In the genomic region with DNA sequence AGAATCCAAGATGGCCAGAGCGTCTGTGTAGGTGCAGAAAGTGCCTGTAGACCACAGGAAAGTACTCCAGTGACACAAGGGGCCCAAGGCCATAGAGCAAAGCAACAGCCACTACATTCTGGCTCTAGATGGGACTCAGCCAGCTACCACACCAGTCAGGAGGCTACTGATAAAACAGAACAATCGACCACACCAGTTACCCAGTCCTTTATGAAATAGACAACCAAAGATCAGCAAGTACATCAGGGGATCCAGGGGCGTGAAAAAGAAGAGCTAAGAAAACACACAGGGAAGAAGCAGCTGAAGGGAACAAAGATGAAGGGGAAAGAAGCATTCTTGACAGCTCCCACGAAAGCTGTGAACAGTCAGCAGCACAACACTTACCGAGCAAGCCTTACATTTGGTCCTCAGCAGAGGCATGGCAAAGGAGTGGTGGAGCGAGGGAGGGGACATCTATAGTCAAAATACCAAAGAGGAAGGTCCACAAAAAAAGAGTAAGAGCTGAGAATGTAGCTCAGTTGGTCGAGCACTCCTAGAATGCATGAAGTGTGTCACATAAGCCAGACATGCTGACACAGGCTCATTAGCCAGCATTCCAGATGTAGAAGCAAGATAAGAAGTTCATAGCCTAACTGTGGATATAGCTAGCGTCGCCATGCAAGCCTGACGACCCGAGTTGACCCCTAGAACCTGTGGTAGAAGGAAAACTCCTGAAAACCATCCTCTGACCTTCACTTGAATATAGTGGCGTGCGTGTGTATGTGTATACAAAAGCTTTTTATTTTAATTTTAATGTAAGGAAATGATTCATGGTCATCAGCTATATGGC, we compare ENCODE assay signal across 14 mouse cellular contexts. TPM values are rescaled to one million over a fixed set of nuclear protein-coding genes. Genes with fewer than 3 reads are reported as not detected.
DNase-seq lines count a peak whose midpoint lies in the region; ATAC-seq and TF ChIP-seq lines count a peak whose summit lies in the region.
"Had no signal": no experiment of that assay in that cellular context is flagged by ENCODE, and none has a peak within 500 bp of the region (broad histone marks: within the 10 kb centered on the region; RNA-seq: fewer than 3 reads in every experiment).

No protein-coding gene starts in this region.

- no peak overlapping the region for H3K9ac ChIP-seq in lung, embryonic 14.5 days
- H3K9ac ChIP-seq in liver, postnatal 0 days (replicated peaks) = peak overlapping the region; percentile 11; the same call in 1 of the 2 replicates

- H3K4me2 ChIP-seq in lung, embryonic 14.5 days = no peak overlapping the region
- H3K4me2 ChIP-seq in liver, postnatal 0 days (ENCODE audit: low read depth, low read length) = peak overlapping the region; percentile 22

- no peak; the same call in 1 of the 2 replicates for TF ChIP-seq EP300 in liver, postnatal 0 days (IDR thresholded peaks at IDR 0.05; ENCODE audit: low read depth)

- TF ChIP-seq CTCF in lung, embryonic 14.5 days (IDR thresholded peaks at IDR 0.05; ENCODE audit: low read depth) = no peak
- TF ChIP-seq CTCF in liver, postnatal 0 days (IDR thresholded peaks at IDR 0.05; ENCODE audit: low read depth) = no peak

- H3K4me1 ChIP-seq in lung, embryonic 14.5 days (ENCODE audit: insufficient read depth) = no peaks in the 10 kb centered on the region; the same call in 1 of the 2 replicates
- peaks cover 28% of the 10 kb centered on the region for H3K4me1 ChIP-seq in liver, postnatal 0 days (ENCODE audit: insufficient read depth)

- DNase-seq in embryo, embryonic 10 days (ENCODE audit: low spot score) = peak; percentile 24
- no peak for DNase-seq in embryo, embryonic 11 days
- no peak for DNase-seq in lung, embryonic 14.5 days
- DNase-seq in lung, postnatal 4 days = no peak
- no peak for DNase-seq in liver, postnatal 0 days
- no peak for DNase-seq in right cerebral cortex, postnatal 36 days (ENCODE audit: low spot score in 2 of 2)
- no peak for DNase-seq in spleen, adult 18-20 months
- DNase-seq: gastrocnemius, postnatal 25 days; heart, postnatal 10 days; lung, adult 2 months; thymus, adult 18-20 months had no signal

- peak; percentile 41; the same call in 1 of the 2 replicates for ATAC-seq in lung, embryonic 14.5 days (ENCODE audit: insufficient read depth)
- ATAC-seq in erythroblast, adult 5-6 weeks (replicated peaks; ENCODE audit: low FRiP score, poor library complexity, severe bottlenecking) = peak; percentile 87
- peak; percentile 83 for ATAC-seq in liver, postnatal 0 days
- ATAC-seq: forebrain, embryonic 14.5 days had no signal

- H3K36me3 ChIP-seq in lung, embryonic 14.5 days (ENCODE audit: insufficient read depth) = no peaks in the 10 kb centered on the region
- H3K36me3 ChIP-seq in liver, postnatal 0 days (replicated peaks; ENCODE audit: insufficient read depth, low read length) = no peaks in the 10 kb centered on the region

- H3K9me3 ChIP-seq in lung, embryonic 14.5 days (ENCODE audit: low read depth, low read length) = no peaks in the 10 kb centered on the region
- no peaks in the 10 kb centered on the region for H3K9me3 ChIP-seq in liver, postnatal 0 days (ENCODE audit: low read length)

- 45% methylated on average over 13 of the region's 13 CpGs for WGBS in lung, embryonic 14.5 days
- WGBS in liver, postnatal 0 days (ENCODE audit: insufficient replicate concordance) = 52% methylated on average over 13 of the region's 13 CpGs

- H3K27me3 ChIP-seq in lung, embryonic 14.5 days (ENCODE audit: insufficient read depth, low read length) = no peaks in the 10 kb centered on the region
- no peaks in the 10 kb centered on the region for H3K27me3 ChIP-seq in liver, postnatal 0 days (ENCODE audit: insufficient read depth, low read length)

- no peak overlapping the region for H3K4me3 ChIP-seq in lung, embryonic 14.5 days (ENCODE audit: low read depth, low read length)
- no peak overlapping the region for H3K4me3 ChIP-seq in liver, postnatal 0 days (ENCODE audit: low read depth, low read length)
- H3K4me3 ChIP-seq: layer of hippocampus, adult 2 months had no signal

- no peak overlapping the region for H3K27ac ChIP-seq in lung, embryonic 14.5 days (ENCODE audit: low read depth)
- peak overlapping the region; percentile 34 for H3K27ac ChIP-seq in liver, postnatal 0 days (ENCODE audit: low read depth)
- H3K27ac ChIP-seq: layer of hippocampus, adult 2 months had no signal

RNA-seq across cellular contexts. Expression of a gene that starts 14.2 kb away (rescaled TPM):
- polyA plus RNA-seq in lung, embryonic 14.5 days (2014; fragmentation: Nextera tagmentation; extraction: Ambion mirVana) = 20.0 and 22.6 TPM in 2 replicates
- 7.9 and 19.0 TPM in 2 replicates for total RNA-seq in erythroblast, adult 5-6 weeks (2015; ENCODE audit: low replicate concordance)
- 3.6 and 7.2 TPM in 2 replicates for total RNA-seq in erythroblast, adult 5-6 weeks (2017; ENCODE audit: low replicate concordance)
- 8.3 and 9.0 TPM in 2 replicates for polyA plus RNA-seq in liver, postnatal 0 days (2015; fragmentation: Nextera tagmentation; extraction: Ambion mirVana)
